Mouse (Mus musculus) testis, adult 10 weeks (tissue): ENCODE measurements around the gene Tnip2. TPM values are rescaled to one million over a fixed set of nuclear protein-coding genes. Genes with fewer than 3 reads are reported as not detected.

Experiments
- polyA plus RNA-seq: library from polyadenylated mRNA; stranded (reverse); fragments of 350-450 nt; fragmentation: Illumina TruSeq; extraction: RNeasy Lipid Tissue Mini Kit (QIAGEN cat#74804); gene quantifications from one replicate; pipeline ENCODE4 v1.2.3, GENCODE M21; 2014; ENCODE audit warnings: low read depth, low replicate concordance

Tnip2 gene
- 2.8 TPM for polyA plus RNA-seq

DNA sequence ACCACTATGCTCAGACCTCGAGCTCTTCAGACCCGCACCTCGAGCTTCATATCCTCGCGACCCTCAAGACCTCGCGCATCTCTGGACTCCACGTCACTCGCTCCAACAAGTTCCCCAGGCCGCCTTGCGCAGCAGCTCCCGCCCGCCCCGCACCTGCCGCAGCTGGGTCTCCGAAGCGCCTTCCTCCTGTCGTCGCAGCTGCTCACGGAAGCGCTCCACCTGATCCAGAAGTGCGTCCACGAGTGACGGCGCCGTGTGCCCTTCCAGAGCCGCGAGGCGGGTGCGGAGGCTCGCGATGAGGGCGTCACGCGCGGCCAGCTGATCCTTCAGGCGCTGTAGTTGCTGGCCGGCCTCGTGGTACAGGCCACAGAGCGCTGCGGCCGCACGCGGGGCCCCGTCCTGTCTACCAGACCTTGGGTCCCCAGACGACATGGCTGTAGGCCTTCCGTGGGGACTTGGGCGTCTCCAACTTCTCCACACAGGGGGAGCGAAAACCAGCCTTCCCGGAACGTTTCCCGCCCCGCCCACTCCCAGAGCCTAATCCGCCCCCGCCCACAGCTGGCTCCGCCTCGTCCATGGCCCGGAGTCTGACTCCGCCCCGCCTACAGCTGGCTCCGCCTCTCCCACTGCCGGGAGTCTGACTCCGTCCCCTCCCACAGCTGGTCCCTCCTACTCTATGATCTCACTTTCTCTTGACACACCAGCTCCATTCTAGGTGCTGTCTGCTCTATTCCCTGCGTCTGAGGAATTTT lies at the start of gene Tnip2:
TSS of gene Tnip2 (minus strand) at position 526 of the 752 bp plus-strand sequence.

GRCm38 (mm10) chr5:34525663-34526476 lies 12.1 kb upstream of the Tnip2 start, which contains the start of gene Sh3bp2:
TSS of gene Sh3bp2 (plus strand) at chr5:34525838.

Other genes with a start within 250 kb of the Tnip2 start
- 0.25 TPM for gene Zfyve28, start 225.5 kb downstream of the Tnip2 start, polyA plus RNA-seq
- 4.9 TPM for gene Cfap99, start 225.4 kb downstream of the Tnip2 start, polyA plus RNA-seq
- gene Rnf4, start 177.7 kb downstream of the Tnip2 start, polyA plus RNA-seq = 371 TPM
- 58.2 TPM for gene Fam193a, start 144.1 kb downstream of the Tnip2 start, polyA plus RNA-seq
- 0.62 TPM for gene Sh3bp2, start 11.8 kb upstream of the Tnip2 start, polyA plus RNA-seq
- gene Add1, start 59.7 kb upstream of the Tnip2 start, polyA plus RNA-seq = 35.9 TPM
- 1.3 TPM for gene Mfsd10, start 123.2 kb upstream of the Tnip2 start, polyA plus RNA-seq
- 115 TPM for gene Nop14, start 146.2 kb upstream of the Tnip2 start, polyA plus RNA-seq
- gene Grk4, start 146.4 kb upstream of the Tnip2 start, polyA plus RNA-seq = 309 TPM
- 11.9 TPM for gene Htt, start 247.7 kb upstream of the Tnip2 start, polyA plus RNA-seq